Mouse (Mus musculus) heart, adult 2 months (tissue): Measurements from ENCODE around the gene Rabep2.

Source experiments
- CTCF ChIP-seq: fragments of 200-600 bp; IDR thresholded peaks from 2 replicates; pipeline ENCODE4 v1.8.1; 2022; ENCODE audit warnings: antibody characterized with exemption, mild to moderate bottlenecking, moderate library complexity
- POLR2A ChIP-seq: fragments of 200-500 bp; IDR thresholded peaks from 2 replicates; pipeline ENCODE4 v1.6.1; 2011; ENCODE audit warnings: mild to moderate bottlenecking, low read depth, low read length, control low read depth; ENCODE audit not compliant: insufficient read depth

- TF ChIP-seq CTCF: no peak
- no peak for TF ChIP-seq POLR2A
Measured at GRCm38 (mm10) chr7:126467834-126468627, 39.5 kb downstream of the Rabep2 start.
